Mouse (Mus musculus): ENCODE results near the gene Crocc2.
"Not testable (repeated sequence)": the region's sequence is repeated elsewhere in the genome, so short reads cannot be mapped to it uniquely, and the experiment has no call there.

Crocc2 gene

DNA sequence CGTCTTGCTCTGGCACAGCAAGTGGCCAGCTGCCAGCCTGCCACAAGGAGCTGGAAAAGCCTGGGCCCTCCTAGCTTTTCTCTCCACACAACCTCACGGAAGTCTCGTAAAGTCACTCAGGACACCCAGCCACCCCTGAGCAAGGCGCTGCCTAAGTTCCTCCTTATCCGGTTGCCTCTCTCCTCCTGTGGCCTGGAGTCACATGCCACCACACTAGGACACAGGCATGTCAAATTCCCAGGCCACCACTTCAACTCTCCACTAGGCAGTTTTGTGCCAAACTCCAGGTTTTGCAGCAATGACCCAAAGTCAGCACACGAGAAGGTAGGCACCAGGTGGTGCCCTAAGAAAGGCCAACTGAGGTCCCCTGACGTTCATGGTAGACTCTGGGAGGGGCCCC is 5.9 kb upstream of the Crocc2 start:
- DNase-seq = no peak

DNA sequence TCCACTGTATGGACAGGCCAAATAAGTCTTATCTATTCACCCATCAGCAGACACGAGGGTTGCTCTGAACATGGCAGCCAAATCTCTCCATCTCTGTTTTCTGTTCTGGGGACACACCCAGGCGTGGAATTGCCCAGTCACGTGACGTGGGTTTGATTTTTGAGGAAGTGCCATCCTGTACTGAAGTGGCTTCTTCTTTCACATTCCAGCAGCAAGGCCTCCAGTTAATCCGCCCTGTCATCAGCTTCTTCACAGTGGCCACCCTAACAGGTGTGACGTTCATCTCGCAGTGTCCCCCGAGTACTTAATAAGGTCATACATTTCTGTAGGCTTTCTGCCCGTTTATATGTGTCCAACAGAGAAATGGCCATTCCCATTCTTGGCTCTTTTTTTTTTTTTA is 3.1 kb upstream of the Crocc2 start:
- DNase-seq = no peak

DNA sequence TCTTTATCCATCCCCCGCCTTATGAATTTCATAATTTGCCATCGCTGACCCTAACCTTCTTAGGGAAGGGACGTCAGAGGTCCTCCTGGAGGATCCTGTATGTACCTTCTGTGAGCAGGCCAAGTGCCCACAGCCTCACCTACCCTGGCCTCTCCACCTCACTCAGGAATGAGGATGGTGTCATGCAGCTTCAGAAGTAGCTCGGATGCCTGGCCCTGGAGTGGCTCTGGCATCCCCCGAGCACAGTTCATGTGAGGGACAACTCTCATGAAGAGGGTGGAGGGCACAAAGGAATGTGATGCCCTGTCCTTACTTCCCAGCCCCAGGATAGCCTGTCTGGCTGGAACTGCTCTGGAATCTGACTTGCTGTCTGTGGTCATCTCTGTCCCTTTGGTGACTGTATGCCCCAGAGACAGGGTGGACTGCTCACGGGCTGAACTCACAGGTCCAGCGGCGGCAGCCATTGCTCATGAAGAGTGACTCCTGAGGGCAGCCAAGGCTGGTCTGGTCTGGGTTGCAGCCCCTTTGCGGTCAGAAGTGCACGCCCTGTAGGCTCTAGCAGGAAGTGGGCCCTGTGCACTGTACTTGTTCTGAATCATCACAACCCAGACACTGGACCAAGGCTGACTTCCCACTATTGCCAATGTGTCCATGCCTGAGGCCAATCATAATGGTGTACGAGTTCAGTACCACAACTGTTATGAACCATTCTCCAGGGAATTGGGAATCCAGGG is 2.0 kb upstream of the Crocc2 start:
- DNase-seq = no peak

DNA sequence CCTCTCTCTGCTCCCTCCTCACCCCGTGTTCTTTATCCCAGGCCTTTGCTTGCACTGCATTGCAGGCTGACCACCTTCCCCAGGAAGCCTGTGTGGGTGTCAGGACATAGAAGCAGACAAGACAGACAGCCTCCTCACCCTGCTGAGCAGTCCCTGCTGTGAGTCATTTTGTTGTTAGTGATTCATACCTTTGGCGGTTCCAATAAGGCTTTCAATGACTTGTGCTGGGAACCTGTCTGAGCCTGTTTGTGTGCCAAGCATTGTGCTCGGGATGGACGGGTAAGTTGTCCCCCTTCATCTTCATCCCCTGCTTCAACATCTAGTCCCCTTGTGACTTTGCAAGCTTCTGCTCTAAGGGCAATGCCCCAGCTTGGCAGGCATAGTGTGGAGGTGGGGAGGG is 5.1 kb downstream of the Crocc2 start:
- DNase-seq = no peak

DNA sequence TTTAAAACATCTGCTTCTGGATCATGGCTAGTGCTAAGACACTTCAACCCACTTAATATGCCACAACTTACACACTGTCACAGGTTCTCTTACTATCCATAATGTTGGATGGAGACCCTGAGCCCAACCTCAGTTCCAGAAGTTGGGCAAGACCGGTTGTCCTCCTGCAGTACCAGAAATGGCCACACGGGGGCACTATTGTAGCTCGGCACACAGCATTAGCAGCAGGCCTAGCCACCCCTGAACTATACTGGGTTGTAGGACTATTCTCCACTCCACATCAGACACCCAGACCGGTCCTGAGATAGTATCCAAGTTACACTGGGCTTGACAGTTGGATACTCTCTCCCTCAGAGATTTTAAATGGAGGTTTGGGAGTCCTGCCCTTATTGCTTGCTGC is 5.9 kb downstream of the Crocc2 start:
- peak; percentile 86 to 90 for DNase-seq

DNA sequence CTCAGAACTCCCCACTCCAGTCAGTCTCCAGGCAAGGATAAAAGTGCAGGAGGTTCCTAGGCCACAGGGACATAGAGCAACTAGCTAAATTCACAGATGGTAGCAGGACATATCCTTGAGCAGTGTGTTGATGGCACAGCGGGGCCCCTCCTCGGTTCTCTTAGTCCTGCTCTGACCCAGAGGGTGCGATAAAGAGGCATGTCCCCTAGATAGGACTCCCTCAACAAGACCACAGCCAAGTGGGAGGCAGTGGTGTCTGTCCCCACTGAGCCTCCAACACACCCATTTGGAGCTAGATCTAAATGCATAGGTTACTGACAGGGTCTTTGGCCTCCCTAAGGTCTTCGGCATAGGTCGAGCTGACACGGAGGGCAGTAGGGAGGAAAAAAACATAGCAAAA is 7.3 kb downstream of the Crocc2 start:
- no peak for DNase-seq

DNA sequence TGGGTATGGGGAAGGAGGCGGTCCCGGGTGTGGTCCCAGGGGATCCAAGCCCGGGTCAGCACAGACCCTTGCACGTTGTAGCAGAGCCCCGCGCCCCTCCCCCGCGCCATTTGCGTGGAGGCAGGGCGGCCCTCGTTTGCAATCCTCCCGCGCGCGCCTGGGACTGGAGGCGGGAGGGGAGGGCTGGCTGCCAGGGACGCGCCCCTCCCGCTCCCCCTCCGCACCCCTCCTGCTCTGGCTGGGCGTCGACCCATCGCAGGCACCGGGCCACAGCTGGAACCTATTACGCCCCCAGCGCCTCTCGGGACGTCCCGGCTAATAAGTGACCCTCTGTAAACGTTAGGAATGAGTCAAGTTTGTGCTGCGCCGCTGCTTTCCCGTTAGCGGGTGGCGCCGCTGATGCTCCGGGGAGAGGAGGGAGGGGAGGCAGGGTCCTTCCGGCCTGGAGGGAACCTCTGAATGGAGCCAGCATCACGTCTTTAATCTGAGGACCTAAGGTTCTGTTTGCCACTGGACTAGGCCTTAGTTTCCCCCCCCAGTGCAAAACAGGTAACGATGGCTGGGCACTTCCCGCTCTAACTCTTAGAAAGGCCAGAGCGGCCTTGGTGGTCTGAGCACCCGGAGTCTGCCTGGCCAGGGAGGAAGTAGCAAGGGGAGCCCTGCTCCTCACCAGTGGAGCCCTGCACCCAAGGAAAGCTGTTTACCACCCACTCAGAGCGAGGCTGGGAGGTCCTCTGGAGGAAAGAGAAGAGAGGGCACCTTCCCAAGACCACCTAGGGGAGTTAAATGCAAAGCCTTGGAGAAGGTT is 8.2 kb downstream of the Crocc2 start:
- peak in 1 of 2 experiments; percentile 49 for DNase-seq

DNA sequence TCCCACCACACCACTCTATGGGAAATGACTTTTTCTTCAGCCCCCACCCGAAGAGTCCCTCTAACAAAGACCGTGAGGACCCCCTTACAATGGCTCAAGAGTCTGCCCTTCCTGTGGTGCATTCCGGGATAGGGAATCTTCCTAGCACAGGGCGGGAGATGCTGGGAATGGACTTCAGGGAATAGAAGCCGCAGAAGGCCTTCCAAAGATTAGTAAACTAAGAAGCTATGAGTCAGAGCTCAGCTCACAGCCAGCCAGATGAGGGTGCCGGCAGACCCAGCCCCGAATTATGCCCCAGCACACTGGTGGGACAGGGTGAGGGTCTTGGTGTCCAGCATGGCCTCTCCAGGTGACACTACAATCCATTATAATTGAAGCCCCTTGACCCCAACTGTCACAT is 13.8 kb downstream of the Crocc2 start:
- no peak for DNase-seq

DNA sequence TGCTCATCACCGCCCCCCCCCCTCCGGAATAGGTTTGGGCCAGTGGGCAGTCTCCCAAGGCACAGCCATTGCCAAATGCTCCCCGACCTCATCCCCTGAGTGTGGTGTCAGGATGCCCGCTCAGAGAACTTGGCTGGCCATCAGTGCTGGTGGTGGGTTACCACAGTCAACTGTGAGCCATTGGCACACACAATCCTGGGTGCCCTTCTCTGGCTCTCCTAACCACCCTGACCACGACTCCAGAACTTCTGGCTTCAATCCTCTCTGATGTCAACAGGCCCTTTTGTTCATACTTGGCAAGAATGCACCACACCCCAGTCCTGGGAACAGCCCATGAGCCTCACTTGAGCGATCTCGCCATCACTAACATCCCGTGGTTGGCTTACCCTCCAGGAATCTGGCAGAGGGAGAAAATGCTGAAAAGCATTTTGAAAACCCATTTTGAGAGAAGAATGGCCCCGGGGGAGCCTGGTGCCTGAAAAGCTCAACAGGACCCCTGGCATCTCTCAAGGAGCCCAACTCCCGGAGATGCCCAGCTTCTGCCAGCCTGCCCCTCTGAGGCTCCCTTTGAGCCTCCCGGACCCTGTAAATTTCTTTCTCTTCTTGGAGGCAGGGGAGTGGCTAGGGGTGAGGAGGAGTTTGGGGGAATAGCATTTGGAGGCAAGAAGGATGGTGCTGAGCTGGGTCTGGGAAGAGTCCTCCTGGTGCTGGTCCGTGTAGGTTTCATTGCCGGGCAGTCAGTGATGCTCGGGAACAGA is 15.7 kb downstream of the Crocc2 start:
- peak; percentile 27 to 51 for DNase-seq

DNA sequence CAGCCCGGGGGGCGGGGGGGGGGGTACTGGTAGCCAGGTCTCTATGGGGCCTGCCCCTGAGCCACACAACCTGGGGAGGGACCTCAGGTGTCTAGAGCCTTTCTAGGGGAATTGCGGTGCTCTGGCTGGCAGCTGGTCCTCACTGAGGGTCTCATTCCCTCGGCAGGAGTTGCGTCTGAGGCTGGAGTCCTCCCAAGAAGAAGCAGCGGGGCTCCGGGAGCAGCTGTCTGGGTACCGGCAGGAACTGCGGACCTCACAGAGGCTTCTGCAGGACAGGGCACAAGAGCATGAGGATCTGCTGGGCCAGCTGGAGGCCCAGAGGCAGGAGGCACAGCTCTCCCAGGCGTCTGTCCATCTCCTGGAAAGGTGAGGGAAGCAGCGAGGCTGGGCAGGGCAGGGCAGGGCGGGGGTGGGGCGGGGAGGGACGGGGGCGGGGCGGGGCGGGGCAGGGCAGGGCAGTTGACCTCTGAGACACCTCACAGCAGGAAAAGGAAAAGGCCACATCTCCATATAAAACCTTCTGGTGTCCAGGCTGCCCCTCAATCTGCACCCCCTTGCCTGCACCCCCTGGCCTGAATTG is 22.3 kb downstream of the Crocc2 start:
- no peak for DNase-seq

DNA sequence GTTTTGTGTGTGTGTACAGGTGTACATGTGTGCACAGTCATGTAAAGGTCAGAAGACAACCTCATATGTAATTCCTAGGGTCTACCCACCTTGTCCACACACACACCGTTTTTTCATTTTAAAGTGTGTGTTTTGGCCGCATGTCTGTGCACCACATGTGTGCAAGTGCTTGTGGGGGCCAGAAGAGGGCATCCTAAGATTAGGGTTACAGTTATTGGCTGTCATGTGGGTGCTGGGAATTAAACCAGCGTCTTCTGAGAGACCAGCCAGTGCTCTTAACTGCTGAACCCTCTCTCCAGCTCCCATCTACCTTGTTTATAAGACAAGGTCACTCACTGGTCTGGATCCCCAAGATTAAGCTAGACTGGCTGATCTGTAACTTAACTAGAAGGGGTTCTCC is 26.4 kb downstream of the Crocc2 start:
- DNase-seq = no peak

DNA sequence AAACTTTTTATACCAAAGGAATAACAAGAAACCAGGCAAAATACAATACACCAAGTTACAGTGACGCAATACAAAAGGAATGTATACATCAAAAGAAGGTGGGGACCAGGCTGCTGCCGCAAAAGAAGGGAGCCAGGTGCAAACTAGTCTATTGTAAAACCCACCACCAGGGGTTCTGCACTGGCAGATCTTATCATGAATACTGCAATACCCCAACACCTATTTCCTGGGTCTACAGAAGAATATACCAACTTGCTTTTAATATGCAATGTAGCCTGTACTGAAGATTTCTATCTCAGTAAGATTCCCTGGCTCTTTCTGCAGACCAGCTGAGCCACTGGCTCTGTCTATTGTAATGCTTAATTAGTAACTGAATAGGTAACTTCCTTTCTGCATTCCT is 28.9 kb downstream of the Crocc2 start:
- not testable (repeated sequence) for DNase-seq

DNA sequence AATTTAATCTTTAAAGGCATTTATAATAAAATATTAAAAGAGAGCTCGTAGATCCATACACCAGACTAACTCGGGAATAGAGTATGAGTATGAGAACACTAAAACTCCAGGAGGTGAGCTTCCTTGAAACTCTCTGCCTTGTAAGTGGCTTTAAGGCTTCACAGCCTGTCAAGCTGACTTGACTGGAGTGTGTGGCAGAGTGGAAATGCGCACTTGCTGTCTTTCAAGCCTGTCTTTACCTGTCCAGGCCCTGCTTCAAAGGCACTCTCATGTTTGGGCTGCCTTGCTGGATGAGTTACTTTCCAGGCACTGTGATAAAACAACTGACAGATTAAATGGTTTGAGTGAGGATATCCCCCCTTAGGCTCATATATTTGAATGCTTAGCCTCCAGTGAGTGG is 29.4 kb downstream of the Crocc2 start:
- DNase-seq = no peak

DNA sequence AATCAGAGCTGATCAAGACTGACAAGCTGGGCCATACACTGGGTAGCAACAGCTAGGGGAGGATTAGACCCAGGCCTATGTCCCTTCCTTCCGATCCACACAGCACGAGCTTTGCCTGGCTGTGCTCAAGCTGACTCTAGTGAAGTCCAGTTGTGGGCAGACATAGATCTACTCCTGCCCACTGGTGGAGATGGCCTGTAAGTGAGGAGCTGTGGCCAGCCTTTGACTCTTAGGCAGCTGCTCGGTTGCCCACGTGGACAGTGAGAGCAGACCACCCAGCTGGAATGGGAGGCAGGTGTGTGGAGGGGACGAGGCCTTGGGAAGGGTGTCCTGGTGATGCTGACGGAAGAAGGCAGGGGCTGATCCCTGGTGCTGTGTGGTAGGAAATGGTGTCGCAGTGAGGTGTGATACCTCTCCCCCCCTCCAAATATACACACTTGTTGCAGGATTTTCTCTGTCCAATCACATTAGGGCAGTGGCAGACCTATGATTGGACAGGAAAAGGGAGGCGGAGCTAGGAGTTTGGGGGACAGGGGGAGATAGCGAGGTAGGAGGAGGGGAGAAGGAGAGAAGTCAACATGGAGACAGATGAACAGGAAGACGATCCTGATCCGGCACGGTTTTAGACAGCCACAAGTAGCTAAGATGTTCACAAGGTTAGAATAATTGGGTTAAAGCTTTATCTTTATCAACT is 37.9 kb downstream of the Crocc2 start:
- no peak for DNase-seq

DNA sequence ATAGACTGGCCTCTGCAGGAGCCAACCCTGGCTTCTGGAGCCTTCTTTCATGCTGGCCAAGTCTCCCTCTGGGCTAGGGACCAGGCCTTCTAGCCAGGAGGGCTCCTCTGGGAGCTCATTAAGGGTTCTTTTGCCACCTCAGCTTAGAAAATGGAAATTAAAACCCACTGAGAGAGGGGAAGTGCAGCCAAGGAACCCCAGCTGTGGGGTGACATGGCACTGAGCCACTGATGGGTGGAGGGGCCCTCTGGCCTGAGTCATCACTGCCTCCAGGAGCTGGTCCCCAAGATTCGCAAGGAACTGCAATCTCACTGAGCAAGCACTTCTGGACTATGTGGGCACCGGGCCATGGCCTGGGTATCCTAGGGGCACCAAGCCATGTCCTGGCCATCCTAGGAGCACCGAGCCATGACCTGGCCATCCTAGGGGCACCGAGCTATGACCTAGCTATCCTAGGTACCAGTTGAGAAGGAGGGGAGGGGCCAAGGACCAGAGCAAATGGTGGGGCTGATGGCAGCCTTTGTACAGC is 39.1 kb downstream of the Crocc2 start:
- DNase-seq = no peak

DNA sequence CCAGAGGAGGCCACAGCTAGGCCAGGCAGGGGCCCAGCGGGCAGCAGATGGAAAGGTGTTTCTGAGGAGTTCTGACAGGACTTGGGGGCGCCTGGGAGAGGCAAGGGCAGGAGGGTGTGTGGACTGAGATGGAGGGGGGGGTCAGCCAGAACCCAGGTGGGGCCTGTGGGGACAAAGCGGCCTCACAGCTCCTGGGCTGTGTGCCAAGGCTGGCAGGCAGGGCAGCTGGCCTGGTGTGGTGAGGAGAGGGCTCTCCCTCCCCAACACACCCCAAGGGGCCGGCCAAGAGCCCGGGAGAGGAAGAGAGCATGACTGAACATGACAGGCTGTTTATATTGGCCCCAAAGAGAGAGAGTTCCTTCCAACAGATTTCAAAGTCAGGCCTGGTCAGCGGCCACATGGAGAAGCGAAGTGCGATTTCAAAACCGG is 41.7 kb downstream of the Crocc2 start:
- peak; percentile 32 to 60 for DNase-seq

DNA sequence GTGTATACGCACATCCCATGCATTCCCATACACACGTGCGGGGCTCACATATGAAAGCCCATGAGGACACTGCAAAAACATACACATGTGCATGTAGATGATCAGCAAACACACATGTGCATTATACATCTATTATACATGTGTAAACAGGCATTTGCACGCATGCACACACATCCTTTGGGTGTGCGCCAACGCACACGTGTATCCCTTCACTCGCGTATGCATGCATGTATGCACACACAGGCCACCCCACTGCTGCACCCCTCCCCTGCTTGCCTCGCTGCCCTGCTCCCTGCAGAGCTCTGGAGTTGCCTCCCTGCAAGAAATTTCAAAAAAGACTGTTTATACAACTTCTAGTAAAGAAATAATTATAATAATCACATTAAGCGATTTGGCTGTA is 42.5 kb downstream of the Crocc2 start:
- no peak for DNase-seq

DNA sequence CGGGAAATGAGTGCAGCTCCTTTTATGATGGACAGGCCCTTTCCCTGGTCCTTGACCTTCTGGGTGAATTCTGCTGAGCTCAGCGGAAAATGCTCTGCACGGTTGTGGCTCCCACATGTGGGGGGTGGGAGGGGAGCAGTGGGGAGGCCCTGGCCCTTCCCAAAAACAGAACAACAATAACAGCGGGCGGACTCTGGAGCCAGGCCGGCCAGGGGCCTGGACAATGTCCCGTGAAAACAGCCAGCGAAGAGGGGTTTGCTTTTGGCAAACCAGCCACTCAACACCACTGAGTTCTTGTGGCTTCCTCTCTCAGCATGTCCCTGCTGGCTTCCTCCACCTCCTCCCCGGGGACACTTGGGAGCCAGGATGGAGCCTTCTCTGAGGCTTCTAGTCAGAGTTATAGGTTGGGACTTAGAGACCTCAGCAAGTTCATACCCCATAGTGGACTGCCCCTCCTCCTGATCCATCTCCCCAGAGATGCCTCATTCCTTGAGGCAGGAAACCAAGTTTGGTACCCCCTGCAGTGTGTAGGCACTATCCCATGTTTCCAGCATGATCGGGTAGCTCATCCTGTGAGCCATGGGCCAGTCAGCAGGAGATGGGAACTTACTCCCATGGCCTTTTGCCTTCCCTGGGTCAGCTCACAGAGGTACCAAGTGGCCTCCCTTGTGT is 43.2 kb downstream of the Crocc2 start:
- peak in 1 of 2 experiments; percentile 27 for DNase-seq

DNA sequence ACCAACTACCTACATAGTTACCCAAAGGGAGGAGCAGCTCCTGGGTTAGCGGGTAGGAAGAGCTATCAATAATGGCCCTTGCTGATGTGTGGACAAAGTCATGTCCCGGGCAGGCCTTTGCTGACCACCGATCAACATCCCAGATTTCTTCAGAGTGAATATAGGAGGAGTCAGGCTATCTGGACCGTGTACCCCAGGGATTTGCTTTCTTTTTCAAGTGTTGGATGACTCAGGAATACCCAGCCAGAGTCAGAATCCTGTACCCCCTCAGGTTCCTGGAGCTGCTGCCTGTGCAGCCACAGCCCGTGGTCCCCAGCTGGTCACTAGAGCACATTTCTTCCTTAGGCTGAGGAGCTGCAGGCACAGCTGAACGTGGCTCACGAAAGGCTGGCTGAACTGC is 43.9 kb downstream of the Crocc2 start:
- DNase-seq = no peak

DNA sequence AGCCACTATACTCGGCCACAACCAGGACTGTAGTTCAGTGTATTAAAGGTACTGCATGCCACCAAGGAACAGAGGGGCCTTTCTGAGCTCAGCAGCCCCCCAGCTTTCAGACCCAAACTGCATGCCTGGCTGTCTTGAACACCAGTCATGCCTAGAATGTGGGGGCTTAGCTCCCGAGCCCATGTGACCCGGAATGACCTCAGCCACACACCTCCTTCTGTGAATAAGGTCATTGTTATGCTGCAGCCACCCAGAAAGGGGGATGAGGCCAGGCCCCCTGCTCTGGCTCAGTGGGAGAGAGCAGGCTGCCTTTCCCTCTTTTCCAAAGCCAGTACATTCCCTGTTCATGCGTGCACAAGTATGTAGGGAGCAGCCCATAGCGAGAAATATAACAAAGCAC is 46.1 kb downstream of the Crocc2 start:
- DNase-seq = no peak

DNA sequence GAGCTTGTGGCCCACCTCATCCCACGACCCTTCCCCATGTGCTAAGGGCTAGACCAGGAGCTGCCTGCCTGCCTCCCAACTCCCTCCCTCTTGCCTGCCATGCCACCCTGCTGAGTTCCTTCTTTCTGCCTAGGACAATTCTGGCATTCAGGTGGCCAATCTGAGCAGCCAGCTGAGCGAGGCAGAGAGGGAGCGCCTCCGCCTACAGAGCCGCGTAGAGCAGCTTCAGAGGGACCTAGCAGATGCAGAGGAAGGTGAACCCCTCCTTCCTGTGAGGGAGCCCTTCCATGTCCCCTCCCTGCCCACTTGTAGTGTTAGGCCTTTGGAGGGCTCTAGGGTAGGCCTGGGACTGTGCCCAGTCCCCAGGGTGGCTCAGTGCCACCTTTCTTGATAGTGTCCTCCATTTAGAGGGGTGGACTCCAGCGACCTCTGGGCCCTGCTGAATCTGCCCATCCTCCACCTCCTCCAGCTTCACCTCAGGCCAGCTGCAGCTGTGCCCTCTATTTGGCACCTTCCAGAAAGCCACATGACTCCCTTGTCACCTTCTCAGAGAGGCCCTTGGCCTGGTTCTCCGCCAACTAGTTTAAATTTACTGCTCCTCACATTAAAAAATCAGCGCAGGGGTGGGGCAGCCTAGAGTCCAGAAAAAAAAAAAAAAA is 48.4 kb downstream of the Crocc2 start:
- no peak for DNase-seq
